Mouse (Mus musculus) myocyte (in vitro differentiated cells): Measurements from ENCODE around the gene Cd200.
"Not testable (repeated sequence)": the region's sequence is repeated elsewhere in the genome, so short reads cannot be mapped to it uniquely, and the experiment has no call there.

Experiments used
- CEBPB ChIP-seq: IDR thresholded peaks from 2 replicates; pipeline ENCODE4 v1.6.1; 2011; ENCODE audit warnings: mild to moderate bottlenecking, moderate library complexity; ENCODE audit not compliant: poor library complexity, insufficient read depth, severe bottlenecking
- E2F4 ChIP-seq: IDR thresholded peaks from one replicate; pipeline ENCODE4 v1.6.1; 2011; ENCODE audit warnings: mild to moderate bottlenecking, control low read depth, moderate library complexity; ENCODE audit not compliant: insufficient read depth
- MAX ChIP-seq: IDR thresholded peaks from one replicate; pipeline ENCODE4 v1.6.1; 2011; ENCODE audit warnings: low read depth, mild to moderate bottlenecking, control low read depth
- MYOD1 ChIP-seq, 3 experiments: IDR thresholded peaks; one replicate each; pipeline ENCODE4 v1.6.1; 2011; ENCODE audit warnings: control low read depth in 2 of 3, low read depth in 2 of 3, mild to moderate bottlenecking in 2 of 3, moderate library complexity in 1 of 3; ENCODE audit not compliant: insufficient read length in 2 of 3, control insufficient read depth in 1 of 3
- MYOG ChIP-seq, 3 experiments: IDR thresholded peaks; one replicate each; pipeline ENCODE4 v1.6.1; 2011; ENCODE audit warnings: control low read depth in 2 of 3, low read depth in 2 of 3, mild to moderate bottlenecking in 2 of 3; ENCODE audit not compliant: insufficient read length in 2 of 3, control insufficient read depth in 1 of 3, insufficient read depth in 1 of 3
- POLR2A ChIP-seq: IDR thresholded peaks from one replicate; pipeline ENCODE4 v1.6.1; 2011; ENCODE audit warnings: low read depth, mild to moderate bottlenecking, control low read depth, moderate library complexity; ENCODE audit not compliant: insufficient read length
- REST ChIP-seq: IDR thresholded peaks from one replicate; pipeline ENCODE4 v1.6.1; 2011; ENCODE audit warnings: mild to moderate bottlenecking, control low read depth, moderate library complexity; ENCODE audit not compliant: insufficient read depth, insufficient read length
- SRF ChIP-seq: IDR thresholded peaks from one replicate; pipeline ENCODE4 v1.6.1; 2011; ENCODE audit warnings: low read depth; ENCODE audit not compliant: control insufficient read depth, insufficient read length
- TCF12 ChIP-seq: IDR thresholded peaks from one replicate; pipeline ENCODE4 v1.6.1; 2011; ENCODE audit warnings: mild to moderate bottlenecking, control low read depth; ENCODE audit not compliant: poor library complexity, insufficient read depth, severe bottlenecking
- TCF3 ChIP-seq: IDR thresholded peaks from one replicate; pipeline ENCODE4 v1.6.1; 2011; ENCODE audit warnings: low read depth, control low read depth; ENCODE audit not compliant: insufficient read length

- TF ChIP-seq MYOG (IDR thresholded peaks at IDR 0.05; ENCODE audit: control insufficient read depth in 1 of 3, insufficient read depth in 1 of 3, insufficient read length in 2 of 3, low read depth in 2 of 3); POLR2A; CEBPB; TCF12; MAX; MYOD1 (IDR thresholded peaks at IDR 0.05; ENCODE audit: control insufficient read depth in 1 of 3, insufficient read length in 2 of 3, low read depth in 2 of 3); TCF3; E2F4; SRF; REST: not testable (repeated sequence)
Observed at GRCm38 (mm10) chr16:45409064-45409446, 202 bp upstream of the Cd200 start.
